ENCODE assay signal across 11 mouse cellular contexts in genomic region chr14:25109691-25110090, GRCm38 (mm10).
DNase-seq lines count a peak whose midpoint lies in the region; ATAC-seq and TF ChIP-seq lines count a peak whose summit lies in the region.
"Had no signal": no experiment of that assay in that cellular context is flagged by ENCODE, and none has a peak within 500 bp of the region (broad histone marks: within the 10 kb centered on the region; RNA-seq: fewer than 3 reads in every experiment).

No protein-coding gene starts in this region.

- peak; percentile 26 for DNase-seq in kidney, postnatal 0 days (ENCODE audit: low spot score)
- DNase-seq in kidney, adult 11 months, result no peak
- DNase-seq in midbrain, embryonic 14.5 days, result no peak
- no peak for DNase-seq in thymus, postnatal 10 days (ENCODE audit: low spot score in 2 of 2)
- DNase-seq in layer of hippocampus, postnatal 36 days, result no peak
- DNase-seq: cerebellum, adult 2 months; thymus, postnatal 4 days had no signal

- no peak overlapping the region for H3K9ac ChIP-seq in kidney, postnatal 0 days (ENCODE audit: low read depth, low read length)
- 0 out of 2 replicates have a peak overlapping the region, but pooled peaks have one; percentile 75 for H3K9ac ChIP-seq in hindbrain, embryonic 13.5 days
- H3K9ac ChIP-seq in midbrain, embryonic 14.5 days (replicated peaks; ENCODE audit: low read length), result no peak overlapping the region
- H3K9ac ChIP-seq in heart, embryonic 11.5 days (ENCODE audit: low read depth, low read length), result no peak overlapping the region
- H3K9ac ChIP-seq: embryonic facial prominence, embryonic 13.5 days had no signal

- no peaks in the 10 kb centered on the region for H3K36me3 ChIP-seq in kidney, postnatal 0 days (ENCODE audit: insufficient read depth, low read length)
- no peaks in the 10 kb centered on the region for H3K36me3 ChIP-seq in hindbrain, embryonic 13.5 days
- no peaks in the 10 kb centered on the region for H3K36me3 ChIP-seq in midbrain, embryonic 14.5 days (ENCODE audit: control insufficient read depth, insufficient read depth, low read length)
- H3K36me3 ChIP-seq in heart, embryonic 11.5 days (ENCODE audit: control insufficient read depth, insufficient read depth, low read length), result no peaks in the 10 kb centered on the region
- H3K36me3 ChIP-seq: embryonic facial prominence, embryonic 13.5 days had no signal

- no peak overlapping the region for H3K4me3 ChIP-seq in kidney, postnatal 0 days (replicated peaks; ENCODE audit: low read depth, low read length)
- H3K4me3 ChIP-seq in hindbrain, embryonic 13.5 days, result no peak overlapping the region
- H3K4me3 ChIP-seq in midbrain, embryonic 14.5 days (replicated peaks; ENCODE audit: low read depth, low read length), result no peak overlapping the region
- no peak overlapping the region for H3K4me3 ChIP-seq in heart, embryonic 11.5 days (ENCODE audit: low read depth, low read length)
- H3K4me3 ChIP-seq: embryonic facial prominence, embryonic 13.5 days had no signal

- TF ChIP-seq CTCF in kidney, postnatal 0 days (IDR thresholded peaks at IDR 0.05; ENCODE audit: low read depth), result no peak

- 24% methylated on average over 1 of the region's 1 CpGs for WGBS in kidney, postnatal 0 days
- 43% methylated on average over 1 of the region's 1 CpGs for WGBS in hindbrain, embryonic 13.5 days
- 24% methylated on average over 1 of the region's 1 CpGs for WGBS in midbrain, embryonic 14.5 days
- 35% methylated on average over 1 of the region's 1 CpGs for WGBS in heart, embryonic 11.5 days (ENCODE audit: insufficient replicate concordance)

- H3K27ac ChIP-seq in kidney, postnatal 0 days, result peak overlapping the region; percentile 84
- H3K27ac ChIP-seq in hindbrain, embryonic 13.5 days, result peak overlapping the region; percentile 99
- H3K27ac ChIP-seq in midbrain, embryonic 14.5 days (replicated peaks; ENCODE audit: low read depth, low read length), result peak overlapping the region; percentile 96
- no peak overlapping the region for H3K27ac ChIP-seq in heart, embryonic 11.5 days (ENCODE audit: low read depth, low read length)
- H3K27ac ChIP-seq: embryonic facial prominence, embryonic 13.5 days had no signal

- H3K9me3 ChIP-seq in kidney, postnatal 0 days (replicated peaks; ENCODE audit: low read length), result no peaks in the 10 kb centered on the region
- H3K9me3 ChIP-seq in hindbrain, embryonic 13.5 days, result no peaks in the 10 kb centered on the region
- no peaks in the 10 kb centered on the region for H3K9me3 ChIP-seq in midbrain, embryonic 14.5 days (ENCODE audit: control insufficient read depth, low read length)
- H3K9me3 ChIP-seq in heart, embryonic 11.5 days (replicated peaks; ENCODE audit: control insufficient read depth, low read length), result no peaks in the 10 kb centered on the region
- H3K9me3 ChIP-seq: embryonic facial prominence, embryonic 13.5 days had no signal

- H3K4me1 ChIP-seq in kidney, postnatal 0 days (replicated peaks; ENCODE audit: insufficient read depth, low read length), result peaks cover 23% of the 10 kb centered on the region
- peaks cover 40% of the 10 kb centered on the region for H3K4me1 ChIP-seq in hindbrain, embryonic 13.5 days (replicated peaks)
- H3K4me1 ChIP-seq in midbrain, embryonic 14.5 days (ENCODE audit: control insufficient read depth, insufficient read depth, low read length), result peaks cover 38% of the 10 kb centered on the region
- peaks cover 23% of the 10 kb centered on the region for H3K4me1 ChIP-seq in heart, embryonic 11.5 days (ENCODE audit: control insufficient read depth, insufficient read depth, low read length)

- no peak overlapping the region for H3K4me2 ChIP-seq in kidney, postnatal 0 days (ENCODE audit: low read length)
- no peak overlapping the region for H3K4me2 ChIP-seq in hindbrain, embryonic 13.5 days
- H3K4me2 ChIP-seq in midbrain, embryonic 14.5 days (ENCODE audit: low read length), result no peak overlapping the region
- no peak overlapping the region for H3K4me2 ChIP-seq in heart, embryonic 11.5 days

- ATAC-seq in kidney, postnatal 0 days (replicated peaks; ENCODE audit: low FRiP score, low read depth), result no peak
- no peak for ATAC-seq in hindbrain, embryonic 13.5 days (ENCODE audit: low FRiP score)
- no peak for ATAC-seq in midbrain, embryonic 14.5 days (ENCODE audit: low FRiP score, low TSS enrichment)
- no peak for ATAC-seq in activated CD4-positive, CD25-positive, alpha-beta regulatory T cell, adult 4 months
- no peak for ATAC-seq in heart, embryonic 11.5 days (replicated peaks; ENCODE audit: insufficient number of reproducible peaks, low FRiP score, low TSS enrichment)

- H3K27me3 ChIP-seq in kidney, postnatal 0 days (ENCODE audit: insufficient read depth, low read length), result no peaks in the 10 kb centered on the region
- H3K27me3 ChIP-seq in hindbrain, embryonic 13.5 days, result no peaks in the 10 kb centered on the region
- no peaks in the 10 kb centered on the region for H3K27me3 ChIP-seq in midbrain, embryonic 14.5 days (ENCODE audit: control insufficient read depth, insufficient read depth, low read length)
- no peaks in the 10 kb centered on the region for H3K27me3 ChIP-seq in heart, embryonic 11.5 days (ENCODE audit: control insufficient read depth, insufficient read depth, low read length)
- H3K27me3 ChIP-seq: embryonic facial prominence, embryonic 13.5 days had no signal
